Mouse (Mus musculus) 3T3-L1 (cell line): ENCODE results near the gene Cd164l2.
A peak's percentile ranks its signal among the peaks of the same experiment; 100 is the strongest.

Source experiments
- DNase-seq: peaks from one replicate; pipeline ENCODE4 v3.0.0-alpha.2; 2015; ENCODE audit warnings: low read depth, low spot score

Cd164l2 gene

DNA sequence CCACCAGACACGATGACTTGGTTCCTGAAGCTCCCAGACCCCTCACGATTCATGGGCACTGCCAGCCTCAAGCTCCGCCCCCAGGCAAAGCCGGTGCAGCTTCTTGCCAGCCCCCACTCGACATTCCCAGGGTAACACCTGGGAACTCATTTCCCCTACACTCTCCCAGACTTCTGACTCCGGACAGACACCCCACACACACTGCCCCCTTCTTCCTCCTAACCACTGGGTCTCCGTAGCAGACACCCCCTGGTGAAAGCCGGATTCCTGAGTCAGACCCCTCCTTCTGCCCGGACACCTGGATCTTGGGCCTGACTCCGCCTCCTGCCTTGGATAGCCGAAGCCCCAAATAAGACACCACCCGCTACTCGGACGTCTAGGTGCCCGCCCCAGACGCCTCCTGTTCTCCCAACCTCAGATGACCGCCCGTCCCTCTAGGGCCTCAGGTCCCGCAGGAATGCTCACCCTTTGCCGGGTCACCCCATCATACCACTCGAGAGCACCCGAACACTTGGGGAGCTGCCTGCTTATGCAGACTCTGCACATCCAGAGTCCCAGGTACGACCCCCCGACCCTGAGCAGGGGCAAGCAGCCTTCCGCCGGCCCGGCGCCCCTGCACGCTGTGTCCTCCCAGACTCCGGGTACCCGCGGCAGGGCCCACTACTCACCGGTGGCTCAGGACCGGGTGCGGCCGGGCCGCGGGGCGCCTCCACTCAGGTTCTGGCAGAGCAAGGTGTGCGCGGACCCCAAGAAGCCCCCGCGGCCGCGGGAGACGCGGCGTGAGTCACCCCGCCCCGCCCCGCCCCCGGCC, at the start of gene Cd164l2, which contains the start of gene Gpr3:
Gene Cd164l2, plus strand, starts transcription at position 381 of the 811 bp plus-strand sequence.
Gene Gpr3, minus strand, starts transcription at position 786 of the 811 bp plus-strand sequence.
- no peak for DNase-seq

DNA sequence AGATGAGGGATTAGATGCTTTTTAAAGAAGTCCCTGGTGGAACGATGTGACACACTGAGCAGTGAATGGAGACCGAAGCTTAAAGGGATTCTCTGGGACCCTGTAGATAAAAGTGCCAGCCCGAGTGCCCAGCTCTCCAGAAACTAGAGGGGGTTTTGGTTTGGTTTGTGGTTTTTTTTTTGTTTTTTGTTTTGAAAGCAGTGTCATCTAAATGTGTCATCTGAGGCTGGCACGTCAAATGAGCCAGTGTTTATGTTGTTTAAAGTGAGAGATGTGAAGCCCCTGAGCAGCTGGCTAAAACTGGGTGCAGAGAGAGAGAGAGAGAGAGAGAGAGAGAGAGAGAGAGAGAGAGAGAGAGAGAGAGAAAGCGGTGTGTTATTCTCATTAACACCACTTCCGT, 49.7 kb upstream of the Cd164l2 start:
- no peak for DNase-seq

DNA sequence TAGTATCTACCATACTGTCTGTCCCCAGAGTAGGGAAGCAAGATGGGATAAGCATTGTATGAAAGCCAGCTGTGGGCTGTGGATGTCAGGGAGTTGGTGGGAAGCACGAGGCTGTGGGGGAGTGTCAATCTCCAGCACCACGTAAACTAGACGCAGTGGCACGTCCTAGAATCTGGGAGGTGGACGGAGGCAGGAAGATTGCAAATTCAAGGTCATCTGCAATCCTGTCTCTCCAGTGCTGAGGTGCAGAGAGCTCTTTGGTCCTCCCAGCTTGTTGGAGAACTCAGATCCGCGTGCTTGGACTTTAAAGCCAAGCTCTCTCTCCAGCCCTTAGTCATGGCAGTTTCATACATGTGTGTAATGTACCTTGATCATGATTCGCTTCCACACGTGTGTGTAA, 45.2 kb upstream of the Cd164l2 start:
- no peak for DNase-seq

DNA sequence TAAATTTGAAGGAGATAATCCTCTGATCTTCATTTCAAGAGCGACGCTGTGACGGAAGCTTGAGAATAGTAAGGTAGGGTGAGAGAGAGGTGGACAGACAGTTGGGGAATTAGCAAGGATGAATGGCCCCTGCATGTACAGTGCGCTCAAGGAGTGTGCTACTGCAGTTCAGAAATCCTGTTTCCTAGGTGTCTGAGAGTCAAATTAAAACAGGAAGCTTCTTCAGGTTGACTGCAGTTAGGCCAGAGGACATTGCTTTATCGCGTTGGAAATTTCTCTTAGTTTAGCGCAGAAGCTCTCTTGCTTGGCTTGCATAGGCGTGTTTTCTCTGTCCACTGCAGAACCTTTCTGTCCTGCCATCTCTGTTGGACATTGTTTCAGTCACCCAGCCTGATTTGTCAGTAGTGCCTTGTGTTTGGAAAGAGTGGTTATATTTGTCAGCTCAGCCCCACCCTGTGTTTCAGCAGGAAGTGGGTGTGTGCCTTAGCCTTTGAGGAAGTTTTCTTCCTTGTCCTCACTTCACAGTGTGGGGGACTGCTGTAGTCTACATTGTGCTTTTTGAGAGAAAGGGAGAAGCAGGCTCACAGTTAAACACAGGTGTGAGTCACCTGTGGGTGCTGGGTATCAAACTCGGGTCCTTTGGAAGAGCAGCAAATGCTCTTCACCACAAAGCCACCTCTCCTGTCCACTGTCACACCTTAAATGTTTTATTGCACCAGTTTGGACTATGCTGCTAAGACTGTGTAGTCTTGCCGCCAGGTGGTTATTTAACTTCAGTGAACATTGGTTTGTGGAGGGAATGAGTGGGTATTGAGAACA, 42.5 kb upstream of the Cd164l2 start:
- peak; percentile 19 for DNase-seq

- no peak for DNase-seq
These were observed 41.8 kb upstream of the Cd164l2 start for GRCm38 (mm10) chr4:133170056-133170524.

GRCm38 (mm10) chr4:133170616-133171015, 41.3 kb upstream of the Cd164l2 start:
- peak; percentile 16 for DNase-seq

- DNase-seq: no peak
These were observed 39.5 kb upstream of the Cd164l2 start for GRCm38 (mm10) chr4:133172451-133172850.

- DNase-seq: no peak
These were observed 37.6 kb upstream of the Cd164l2 start for GRCm38 (mm10) chr4:133174361-133174760.

DNA sequence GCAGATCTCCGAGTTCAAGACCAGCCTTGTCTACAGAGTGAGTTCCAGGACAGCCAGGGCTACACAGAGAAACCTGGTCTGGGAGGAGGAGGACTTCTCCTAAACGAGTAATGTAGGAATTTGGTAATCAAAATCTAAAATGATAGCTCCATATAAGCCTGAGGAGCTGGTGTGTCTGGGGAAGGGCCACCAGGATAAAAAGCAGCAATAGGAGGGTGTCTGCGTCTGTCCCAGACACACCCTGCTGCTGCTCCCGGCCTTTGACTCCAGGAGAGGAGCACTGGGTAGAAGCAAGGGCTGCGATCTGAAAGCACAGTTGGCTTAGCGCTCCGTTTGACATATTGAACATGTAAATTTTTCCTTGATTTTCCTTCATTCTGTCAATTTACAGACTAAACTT, 36.7 kb upstream of the Cd164l2 start:
- DNase-seq: no peak

DNA sequence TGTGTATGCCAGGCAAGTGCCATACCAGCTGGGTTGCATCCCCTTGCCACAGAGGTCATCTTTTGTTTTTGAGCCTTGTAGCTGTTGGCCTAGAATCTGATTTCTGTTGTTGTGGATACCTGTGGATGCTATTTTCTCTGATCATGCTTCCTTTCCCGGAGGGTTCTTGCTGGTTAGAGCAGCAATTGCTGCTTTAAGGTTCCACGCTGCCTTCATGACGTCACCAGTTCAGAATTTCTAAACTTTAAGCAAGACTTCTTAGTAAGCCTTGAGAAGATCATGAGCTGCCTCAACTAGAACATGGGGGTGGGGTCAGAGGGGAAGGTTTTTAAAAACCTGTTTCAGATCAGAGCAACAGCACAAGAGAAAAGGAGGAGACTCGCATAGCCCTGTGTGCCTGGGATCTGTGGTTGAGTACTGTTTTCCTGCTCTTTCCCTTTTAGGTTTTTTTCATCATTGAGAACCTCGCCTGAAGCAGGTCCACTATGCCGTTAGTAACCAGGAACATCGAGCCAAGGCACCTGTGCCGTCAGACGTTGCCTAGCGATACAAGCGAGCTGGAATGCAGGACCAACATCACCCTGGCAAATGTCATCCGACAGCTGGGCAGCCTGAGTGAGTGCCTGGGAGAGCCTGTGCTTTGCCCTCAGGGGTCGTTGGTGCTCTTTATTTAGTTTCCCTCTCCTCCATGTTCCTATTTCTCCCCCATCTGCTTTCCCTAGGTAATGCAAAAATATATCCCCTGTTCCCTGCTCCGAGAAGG, 35.8 kb upstream of the Cd164l2 start:
- DNase-seq: no peak

DNA sequence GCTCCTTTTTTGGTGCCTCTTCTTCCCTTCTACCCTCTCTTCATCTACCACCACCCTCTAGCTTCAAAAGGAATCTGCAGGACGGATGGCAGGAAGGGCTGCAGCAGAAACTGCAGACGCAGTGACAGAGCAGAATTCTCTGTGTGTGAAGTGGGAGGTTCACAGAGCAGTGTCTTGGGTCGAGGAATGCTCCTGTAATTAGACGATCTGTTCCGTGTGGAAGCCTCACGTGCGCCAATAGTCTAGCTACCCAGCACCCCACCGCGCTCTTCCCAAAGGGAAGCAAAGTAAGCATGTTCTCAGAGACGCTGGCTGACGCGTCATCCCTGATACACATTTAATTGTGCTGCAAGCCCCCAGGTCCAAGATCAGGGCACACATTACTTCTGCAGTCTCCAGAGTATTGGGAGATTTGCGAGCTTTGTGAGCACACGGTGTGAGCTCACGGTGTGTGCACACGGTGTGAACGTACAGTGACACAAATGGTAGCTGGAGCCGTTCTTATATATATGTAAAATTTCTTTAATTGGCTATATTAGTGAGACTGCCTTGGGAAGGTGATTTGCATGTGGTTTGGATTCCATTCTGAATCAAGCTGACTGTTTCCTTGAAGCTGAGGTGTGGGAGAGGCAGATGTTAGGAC, 35.0 kb upstream of the Cd164l2 start:
- no peak for DNase-seq

DNA sequence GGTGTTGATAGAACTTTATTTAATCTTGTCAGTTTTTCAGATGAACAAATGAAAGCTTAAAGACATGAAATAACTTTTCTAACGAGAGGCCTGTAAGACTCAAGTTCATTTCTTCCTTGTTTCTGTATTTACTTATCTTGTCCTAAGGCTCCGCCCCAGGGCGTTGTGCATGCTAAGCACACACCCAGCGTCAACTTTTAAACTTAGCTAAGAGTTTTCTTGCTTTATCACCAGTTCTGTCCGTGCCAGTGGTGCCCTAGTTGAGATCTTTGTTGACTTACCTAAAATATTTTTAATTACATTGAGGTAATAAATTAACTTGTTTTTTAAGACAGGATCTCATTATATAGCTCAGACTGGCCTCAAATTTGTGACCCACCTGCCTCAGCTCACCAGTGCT, 33.6 kb upstream of the Cd164l2 start:
- DNase-seq: no peak

- no peak for DNase-seq
These were observed 32.7 kb upstream of the Cd164l2 start for GRCm38 (mm10) chr4:133179258-133179657.

DNA sequence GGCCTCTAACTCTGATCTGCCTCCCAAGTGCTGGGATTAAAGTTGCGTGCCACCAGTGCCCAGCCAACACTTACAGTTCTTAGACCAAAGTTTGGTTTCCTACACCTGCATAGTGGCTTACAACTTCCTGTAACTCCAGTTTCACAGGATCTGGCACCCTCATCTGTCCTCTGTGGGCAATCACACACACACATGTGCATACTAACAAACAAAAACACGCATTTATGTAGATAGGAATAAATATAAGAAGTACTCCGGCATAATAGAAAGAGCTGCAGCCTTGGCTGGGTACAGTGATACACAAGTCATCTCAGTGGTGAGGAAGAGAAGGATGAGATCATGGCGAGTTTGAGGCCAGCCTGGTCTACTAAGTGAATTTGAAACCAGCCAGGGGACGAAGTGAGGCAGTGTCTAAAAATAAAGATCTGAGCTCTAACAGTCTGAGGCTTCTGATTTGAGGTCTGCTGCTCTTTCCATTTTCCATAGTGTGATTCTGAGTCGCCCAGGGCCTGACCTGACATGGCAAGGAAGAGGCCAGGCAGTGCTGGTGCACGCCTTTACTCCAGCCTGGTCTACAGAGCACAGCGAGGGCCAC, 29.4 kb upstream of the Cd164l2 start:
- peak; percentile 27 for DNase-seq

- DNase-seq: no peak
These were observed 27.7 kb upstream of the Cd164l2 start for GRCm38 (mm10) chr4:133184031-133184897.

DNA sequence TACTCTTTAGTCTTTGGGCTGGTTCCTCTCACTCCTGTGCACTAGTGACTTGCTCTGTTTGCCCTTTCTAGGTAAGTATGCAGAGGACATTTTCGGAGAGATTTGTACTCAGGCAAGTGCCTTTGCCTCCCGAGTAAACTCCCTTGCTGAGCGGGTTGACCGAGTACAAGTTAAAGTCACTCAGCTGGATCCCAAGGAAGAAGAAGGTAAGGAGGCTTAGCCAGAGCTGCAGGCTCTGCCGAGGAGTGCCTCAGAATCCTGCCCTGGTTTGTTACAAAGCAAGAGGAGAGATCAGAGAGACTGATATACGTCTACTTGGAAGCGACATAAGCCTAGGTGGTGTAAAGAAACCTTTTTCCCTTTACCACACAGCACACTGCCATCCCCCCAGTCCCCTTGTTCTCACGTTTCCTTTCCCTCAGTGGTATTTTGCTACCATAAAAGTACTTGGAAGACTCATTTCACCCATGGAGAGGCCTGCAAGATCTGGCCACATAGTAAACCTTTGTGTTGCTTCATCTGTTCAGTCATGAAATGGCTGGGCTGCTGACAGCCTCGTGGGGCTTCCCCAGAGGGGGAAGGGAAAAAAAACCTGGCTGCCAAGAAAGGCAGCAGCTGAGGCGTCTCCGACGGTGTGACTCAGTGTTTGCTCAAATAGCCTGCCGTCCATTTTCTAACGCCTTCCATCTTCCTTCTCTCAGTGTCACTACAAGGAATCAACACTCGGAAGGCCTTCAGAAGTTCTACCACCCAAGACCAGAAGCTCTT, 26.8 kb upstream of the Cd164l2 start:
- DNase-seq: peak; percentile 93

- DNase-seq: peak; percentile 29
These were observed 26.0 kb upstream of the Cd164l2 start for GRCm38 (mm10) chr4:133185893-133186292.

DNA sequence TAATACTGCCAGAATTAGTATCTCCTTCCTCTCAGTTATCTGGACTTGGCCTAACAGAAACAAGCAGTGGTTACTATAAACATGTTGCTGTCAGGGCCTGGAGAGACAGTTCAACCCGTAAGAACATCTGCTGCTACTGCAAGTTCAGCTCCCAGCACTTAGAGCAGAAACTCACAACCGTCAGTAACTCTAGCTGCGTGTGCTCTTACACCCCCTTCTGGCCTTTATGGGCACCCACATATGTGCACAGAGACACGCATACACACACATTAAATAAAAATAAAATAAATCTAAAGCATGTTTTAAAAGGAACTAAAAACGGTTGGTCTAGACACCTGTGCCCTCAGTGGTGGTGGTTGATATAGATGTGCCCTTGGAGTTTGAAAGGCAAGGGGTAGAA, 25.1 kb upstream of the Cd164l2 start:
- DNase-seq: no peak

- no peak for DNase-seq
These were observed 22.5 kb upstream of the Cd164l2 start for GRCm38 (mm10) chr4:133189396-133189795.
